Mouse (Mus musculus) olfactory bulb, adult 2 months (tissue): ENCODE measurements around the gene Deup1. TPM values are rescaled to one million over a fixed set of nuclear protein-coding genes. Genes with fewer than 3 reads are reported as not detected.

Experiments used
- H3K27ac ChIP-seq: fragments of 200-500 bp; 2 replicates; pipeline ENCODE4 v1.5.1; 2012; ENCODE audit warnings: low read depth, low read length; ENCODE audit not compliant: insufficient read depth
- H3K4me1 ChIP-seq: fragments of 200-500 bp; 2 replicates; pipeline ENCODE4 v1.6.1; 2012; ENCODE audit warnings: low read length; ENCODE audit not compliant: control insufficient read depth, insufficient read depth
- H3K4me3 ChIP-seq: fragments of 200-500 bp; 2 replicates; pipeline ENCODE4 v1.5.1; 2012; ENCODE audit warnings: mild to moderate bottlenecking, low read depth, low read length, moderate library complexity; ENCODE audit not compliant: insufficient read depth
- CTCF ChIP-seq: fragments of 200-500 bp; IDR thresholded peaks from 2 replicates; pipeline ENCODE4 v1.5.1; 2012; ENCODE audit warnings: low read depth, mild to moderate bottlenecking, low read length, moderate library complexity; ENCODE audit not compliant: insufficient read depth
- POLR2A ChIP-seq: fragments of 200-500 bp; IDR thresholded peaks from 2 replicates; pipeline ENCODE4 v1.6.1; 2012; ENCODE audit warnings: mild to moderate bottlenecking, low read depth, low read length, moderate library complexity; ENCODE audit not compliant: insufficient read depth
- WGBS: fragments of 180-500 bp; shearing (Covaris S2); methylation state at CpG from one replicate; pipeline ENCODE4 v1.1.7; 2018; 5-methylcytosine and 5-hydroxymethylcytosine counted together
- polyA plus RNA-seq: library from polyadenylated mRNA; stranded (reverse); fragments of >200 nt; gene quantifications from 2 replicates; pipeline ENCODE4 v1.2.4, GENCODE M21; 2012; ENCODE audit warnings: low replicate concordance; ENCODE audit not compliant: missing spikeins, insufficient read depth, insufficient read length

The Deup1 gene
- polyA plus RNA-seq, 1 experiment = not detected

GRCm38 (mm10) chr9:15529275-15529964, 98.3 kb downstream of the Deup1 start:
- TF ChIP-seq POLR2A (no peak), CTCF (no peak)
- Histone ChIP-seq H3K4me1 (peaks cover 4% of the 10 kb centered on the region; the same call in 1 of the 2 replicates), H3K27ac (no peak overlapping the region), H3K4me3 (no peak overlapping the region)
- 69% methylated on average over 8 of the region's 8 CpGs for WGBS

GRCm38 (mm10) chr9:15528368-15528767, 99.4 kb downstream of the Deup1 start:
- H3K4me1 ChIP-seq = peaks cover 4% of the 10 kb centered on the region; the same call in 1 of the 2 replicates
- H3K27ac ChIP-seq = no peak overlapping the region
- no peak overlapping the region for H3K4me3 ChIP-seq
- TF ChIP-seq POLR2A = no peak
- TF ChIP-seq CTCF = no peak
- WGBS = 88% methylated on average over 7 of the region's 7 CpGs

DNA sequence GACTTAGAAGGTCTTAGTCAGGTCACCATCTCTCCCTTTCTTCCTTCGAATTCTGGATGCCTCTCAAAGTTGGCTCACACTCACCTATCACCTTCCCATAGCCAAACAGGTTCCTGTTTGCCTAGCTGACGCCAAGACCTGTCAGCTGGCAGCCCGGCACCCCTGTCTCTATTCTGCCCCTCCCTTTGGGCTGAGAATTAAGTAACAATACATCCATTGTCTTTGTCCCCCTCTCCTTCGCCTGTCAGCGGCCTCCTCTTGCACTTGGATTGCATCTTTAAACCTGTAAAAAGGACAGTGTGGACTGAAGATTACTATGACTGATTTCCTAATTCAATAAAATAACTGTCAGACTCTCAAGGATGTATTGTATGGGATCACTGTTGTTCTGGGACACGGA, 99.9 kb downstream of the Deup1 start:
- Histone ChIP-seq H3K4me3 (no peak overlapping the region), H3K4me1 (peaks cover 4% of the 10 kb centered on the region; the same call in 1 of the 2 replicates), H3K27ac (no peak overlapping the region)
- WGBS = 70% methylated on average over 6 of the region's 6 CpGs
- TF ChIP-seq CTCF = no peak
- TF ChIP-seq POLR2A = no peak

- TF ChIP-seq CTCF (no peak), POLR2A (no peak)
- H3K4me3 ChIP-seq = no peak overlapping the region
- no peak overlapping the region for H3K27ac ChIP-seq
- WGBS = 75% methylated on average over 7 of the region's 7 CpGs
- H3K4me1 ChIP-seq = peaks cover 4% of the 10 kb centered on the region; the same call in 1 of the 2 replicates
These were observed 101.2 kb downstream of the Deup1 start for GRCm38 (mm10) chr9:15526539-15526938.

- peaks cover 4% of the 10 kb centered on the region; the same call in 1 of the 2 replicates for H3K4me1 ChIP-seq
- TF ChIP-seq POLR2A (no peak), CTCF (no peak)
- WGBS = 74% methylated on average over 8 of the region's 8 CpGs
- no peak overlapping the region for H3K27ac ChIP-seq
- no peak overlapping the region for H3K4me3 ChIP-seq
These were observed 102.5 kb downstream of the Deup1 start for GRCm38 (mm10) chr9:15525246-15525645.

DNA sequence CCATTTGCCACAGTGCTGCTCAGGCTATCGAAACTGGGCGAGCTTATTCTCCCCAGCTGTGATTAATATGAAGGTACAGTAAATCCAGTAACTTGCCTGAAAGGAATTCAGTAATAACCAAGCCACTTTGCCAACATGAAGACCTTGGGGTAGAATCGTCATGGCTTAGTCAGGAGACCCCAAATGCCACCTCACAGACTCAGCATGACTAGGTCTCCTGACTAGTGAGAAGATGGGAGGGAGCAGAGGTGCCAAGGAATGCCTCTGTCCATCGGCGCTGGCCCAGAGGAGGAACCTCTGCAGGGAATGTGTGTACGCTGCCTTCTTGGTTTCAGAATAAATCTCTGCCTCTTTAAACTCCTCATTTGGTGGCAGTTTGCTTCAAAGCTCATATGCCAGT, 104.1 kb downstream of the Deup1 start:
- H3K27ac ChIP-seq = no peak overlapping the region
- 80% methylated on average over 6 of the region's 6 CpGs for WGBS
- H3K4me1 ChIP-seq = peaks cover 4% of the 10 kb centered on the region; the same call in 1 of the 2 replicates
- no peak overlapping the region for H3K4me3 ChIP-seq
- TF ChIP-seq CTCF (no peak), POLR2A (no peak)

DNA sequence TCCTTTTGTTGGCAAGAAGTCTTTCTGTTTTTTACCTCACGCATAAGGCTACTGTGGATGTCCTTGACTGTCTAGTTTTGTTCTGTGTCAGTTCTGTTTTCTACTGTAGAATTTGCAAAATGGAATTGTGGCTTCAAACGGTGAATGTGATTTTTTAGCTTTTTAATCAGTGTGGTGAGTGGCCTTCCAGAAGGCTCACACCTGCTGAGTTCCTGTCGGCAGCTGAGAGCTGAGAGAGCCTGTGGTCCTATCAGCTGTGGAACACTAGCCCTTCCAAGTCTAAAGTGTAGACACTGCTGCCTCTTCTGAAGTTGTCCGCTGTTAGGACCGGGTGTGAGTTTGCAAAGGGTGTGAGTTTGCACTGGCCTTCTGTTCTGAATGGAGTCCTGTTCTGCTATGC, 104.8 kb downstream of the Deup1 start:
- Histone ChIP-seq H3K4me1 (peaks cover 4% of the 10 kb centered on the region; the same call in 1 of the 2 replicates), H3K4me3 (no peak overlapping the region), H3K27ac (no peak overlapping the region)
- 84% methylated on average over 5 of the region's 5 CpGs for WGBS
- TF ChIP-seq POLR2A (no peak), CTCF (no peak)

GRCm38 (mm10) chr9:15522348-15522747, 105.4 kb downstream of the Deup1 start:
- Histone ChIP-seq H3K27ac (no peak overlapping the region), H3K4me1 (peaks cover 4% of the 10 kb centered on the region; the same call in 1 of the 2 replicates), H3K4me3 (no peak overlapping the region)
- 89% methylated on average over 10 of the region's 10 CpGs for WGBS
- TF ChIP-seq POLR2A = no peak
- no peak for TF ChIP-seq CTCF

- 86% methylated on average over 4 of the region's 4 CpGs for WGBS
- H3K27ac ChIP-seq = no peak overlapping the region
- TF ChIP-seq CTCF (no peak), POLR2A (no peak)
- no peaks in the 10 kb centered on the region for H3K4me1 ChIP-seq
- H3K4me3 ChIP-seq = no peak overlapping the region
These were observed 109.8 kb downstream of the Deup1 start for GRCm38 (mm10) chr9:15517979-15518378.
